In the genomic region with DNA sequence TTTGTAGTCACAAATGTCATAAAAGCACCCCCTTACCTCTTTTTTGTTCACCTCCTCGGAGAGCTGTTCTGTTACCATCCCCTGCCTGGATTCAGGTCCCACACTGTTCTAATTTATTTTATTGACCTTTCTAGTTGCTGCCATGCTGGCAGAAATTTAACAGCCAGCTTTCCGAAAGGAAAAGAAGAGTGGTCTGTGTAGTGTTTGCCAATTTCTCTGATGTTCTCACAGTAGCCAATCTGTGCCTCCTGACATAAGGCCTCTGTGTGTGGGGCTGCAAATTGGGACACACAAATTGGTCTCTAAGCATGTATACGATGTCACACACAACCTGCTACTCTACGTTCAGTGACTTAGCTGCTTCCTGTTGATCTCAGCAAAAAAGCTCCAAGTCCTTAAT, we compare ENCODE assay signal across 29 mouse cellular contexts.
DNase-seq lines count a peak whose midpoint lies in the region; ATAC-seq lines count a peak whose summit lies in the region.
"Had no signal": no experiment of that assay in that cellular context is flagged by ENCODE, and none has a peak within 500 bp of the region (broad histone marks: within the 10 kb centered on the region; RNA-seq: fewer than 3 reads in every experiment).

No protein-coding gene starts in this region.

- peaks cover 43% of the 10 kb centered on the region for H3K4me1 ChIP-seq in limb, embryonic 12.5 days (replicated peaks)
- H3K4me1 ChIP-seq: heart, embryonic 15.5 days had no signal

- no peaks in the 10 kb centered on the region for H3K36me3 ChIP-seq in limb, embryonic 12.5 days
- H3K36me3 ChIP-seq: embryonic facial prominence, embryonic 13.5 days; G1E; heart, embryonic 15.5 days; midbrain, embryonic 10.5 days had no signal

- H3K27me3 ChIP-seq in limb, embryonic 12.5 days: no peaks in the 10 kb centered on the region
- H3K27me3 ChIP-seq: CH12.LX; embryonic facial prominence, embryonic 13.5 days; heart, embryonic 15.5 days; Patski had no signal

- no peak overlapping the region for H3K27ac ChIP-seq in limb, embryonic 12.5 days
- H3K27ac ChIP-seq: embryonic facial prominence, embryonic 13.5 days; heart, embryonic 15.5 days; hindbrain, postnatal 0 days; midbrain, embryonic 10.5 days had no signal

- H3K9ac ChIP-seq in limb, embryonic 12.5 days (replicated peaks): no peak overlapping the region
- H3K9ac ChIP-seq: embryonic facial prominence, embryonic 13.5 days; heart, embryonic 15.5 days; liver, postnatal 0 days had no signal

- H3K9me3 ChIP-seq in limb, embryonic 12.5 days: no peaks in the 10 kb centered on the region
- H3K9me3 ChIP-seq: embryonic facial prominence, embryonic 13.5 days; heart, embryonic 15.5 days; midbrain, embryonic 10.5 days had no signal

- no peak overlapping the region for H3K4me2 ChIP-seq in limb, embryonic 12.5 days
- H3K4me2 ChIP-seq: embryonic facial prominence, embryonic 13.5 days; heart, embryonic 15.5 days; liver, embryonic 11.5 days had no signal

- WGBS in limb, embryonic 12.5 days: 15% methylated on average over 4 of the region's 4 CpGs

- ATAC-seq in limb, embryonic 12.5 days (ENCODE audit: insufficient number of reproducible peaks, insufficient read depth, low FRiP score, low TSS enrichment, low read depth): 0 out of 2 replicates have a peak, but pooled peaks have one; percentile 72
- ATAC-seq: hindbrain, postnatal 0 days; intestine, postnatal 0 days; liver, postnatal 0 days; Patski had no signal

- no peak overlapping the region for H3K4me3 ChIP-seq in limb, embryonic 12.5 days (replicated peaks)
- H3K4me3 ChIP-seq: embryonic facial prominence, embryonic 13.5 days; heart, embryonic 15.5 days; midbrain, embryonic 10.5 days had no signal

- peak; percentile 52 for DNase-seq in heart, adult 11 months
- DNase-seq in heart, adult 8-10 months (ENCODE audit: low spot score): no peak
- DNase-seq in layer of hippocampus, adult 9-11 months: peak; percentile 18
- no peak for DNase-seq in layer of hippocampus, adult 8-10 months (ENCODE audit: low spot score in 2 of 2)
- peak; percentile 29 for DNase-seq in forelimb bud, embryonic 11.5 days (ENCODE audit: low read depth, low spot score)
- DNase-seq in cerebellum, postnatal 4 days (ENCODE audit: low spot score in 2 of 2): no peak
- no peak for DNase-seq in c-Kit-positive CD71-positive TER-119-positive erythroid progenitor cells, embryonic 14.5 days (ENCODE audit: low spot score)
- DNase-seq: adrenal gland, adult 2 months; B cell, adult 2 months; cerebellum, adult 18-20 months; cerebellum, postnatal 25 days; embryo, embryonic 11 days; gastrocnemius, postnatal 36 days; heart, postnatal 36 days; kidney, postnatal 25 days; liver, postnatal 0 days; lung, postnatal 10 days; right cerebral cortex, postnatal 14 days; spleen, adult 18-20 months had no signal

Comparison
In these comparisons a context has a peak if more than half of its experiments do, and no peak if none do; other contexts are left out.
1. DNase-seq: peak in heart, adult 11 months (single experiment), layer of hippocampus, adult 9-11 months (single experiment) and forelimb bud, embryonic 11.5 days (single experiment); none in heart, adult 8-10 months (single experiment), layer of hippocampus, adult 8-10 months (0 of 2), cerebellum, postnatal 4 days (0 of 2) and c-Kit-positive CD71-positive TER-119-positive erythroid progenitor cells, embryonic 14.5 days (single experiment).